Mouse (Mus musculus) cerebellum, adult 2 months (tissue): ENCODE measurements around the gene Tnrc6b. TPM values are rescaled to one million over a fixed set of nuclear protein-coding genes. Genes with fewer than 3 reads are reported as not detected.

Experiments used
- DNase-seq, 2 experiments: peaks; one replicate each; pipeline ENCODE4 v3.0.0; 2021
- H3K27ac ChIP-seq: fragments of 200-500 bp; 2 replicates; pipeline ENCODE4 v1.5.1; 2012; ENCODE audit warnings: low read length, control low read depth, inconsistent platforms; ENCODE audit not compliant: insufficient read depth
- H3K27me3 ChIP-seq: fragments of 200-500 bp; 2 replicates; pipeline ENCODE4 v1.6.1; 2012; ENCODE audit warnings: inconsistent platforms, mild to moderate bottlenecking, low read length, moderate library complexity; ENCODE audit not compliant: control insufficient read depth, insufficient read depth
- H3K4me1 ChIP-seq: fragments of 200-500 bp; 2 replicates; pipeline ENCODE4 v1.6.1; 2011; ENCODE audit warnings: low read length; ENCODE audit not compliant: control insufficient read depth, insufficient read depth
- H3K4me3 ChIP-seq: fragments of 200-500 bp; replicated peaks from 2 replicates; pipeline ENCODE3; 2011; ENCODE audit warnings: mild to moderate bottlenecking, low read depth, low read length, control low read depth; ENCODE audit not compliant: insufficient read depth
- CTCF ChIP-seq: fragments of 200-500 bp; IDR thresholded peaks from 2 replicates; pipeline ENCODE4 v1.5.1; 2011; ENCODE audit warnings: low read depth, mild to moderate bottlenecking, control low read depth, low read length, moderate library complexity, borderline replicate concordance; ENCODE audit not compliant: insufficient read depth
- POLR2A ChIP-seq: fragments of 200-500 bp; IDR thresholded peaks from 2 replicates; pipeline ENCODE4 v1.6.1; 2011; ENCODE audit warnings: low read length, control low read depth, borderline replicate concordance; ENCODE audit not compliant: insufficient read depth
- WGBS: fragments of 180-500 bp; shearing (Covaris S2); methylation state at CpG from one replicate; pipeline ENCODE4 v1.1.7; 2018; 5-methylcytosine and 5-hydroxymethylcytosine counted together
- polyA plus RNA-seq: library from polyadenylated mRNA; depleted of rRNA; stranded (reverse); fragments of >200 nt; gene quantifications from 2 replicates; pipeline ENCODE4 v1.2.3, GENCODE M21; 2012

Tnrc6b gene
- polyA plus RNA-seq, 1 experiment, result 32.5 TPM

DNA sequence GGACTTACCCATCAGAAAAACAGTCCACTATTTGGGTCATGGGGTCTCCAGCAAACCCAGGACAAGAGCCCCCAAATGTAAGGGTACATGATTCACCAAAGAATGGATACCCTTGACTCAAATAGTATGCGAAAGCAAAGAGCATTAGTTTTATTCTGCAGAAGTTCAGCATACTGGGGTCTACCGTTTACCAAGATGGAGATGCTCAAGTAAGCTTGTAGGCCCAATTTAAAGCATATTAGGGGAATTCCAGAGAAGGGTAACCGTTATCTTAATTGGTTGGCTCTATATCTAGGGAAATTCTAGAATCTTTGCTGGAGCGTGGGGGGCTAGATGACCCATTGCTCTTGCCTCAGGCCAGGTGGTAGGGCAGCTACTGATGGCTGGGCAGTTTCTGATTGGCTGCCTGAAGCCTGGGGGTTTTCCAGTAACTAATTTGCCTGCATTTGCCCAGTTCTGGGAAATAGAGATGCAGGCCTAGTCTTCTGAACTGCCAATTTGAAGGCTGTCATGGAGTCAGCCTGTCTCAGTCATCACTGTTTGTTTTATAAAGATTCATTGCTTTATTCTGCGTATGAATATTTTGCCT lies 70.2 kb downstream of the Tnrc6b start:
- no peak overlapping the region for H3K4me3 ChIP-seq
- H3K4me1 ChIP-seq, result peaks cover 9% of the 10 kb centered on the region
- WGBS, result 95% methylated on average over 5 of the region's 5 CpGs
- TF ChIP-seq POLR2A, result no peak
- TF ChIP-seq CTCF, result no peak
- no peak for DNase-seq
- no peak overlapping the region for H3K27ac ChIP-seq
- H3K27me3 ChIP-seq, result no peaks in the 10 kb centered on the region

- Histone ChIP-seq H3K4me1 (0 out of 2 replicates have a peak, but pooled peaks cover 2% of the 10 kb centered on the region), H3K4me3 (no peak overlapping the region), H3K27me3 (no peaks in the 10 kb centered on the region), H3K27ac (no peak overlapping the region)
- whole genome bisulfite sequencing, result 64% methylated on average over 7 of the region's 7 CpGs
- DNase-seq, result no peak
- TF ChIP-seq POLR2A, result no peak
- TF ChIP-seq CTCF, result no peak
Measured at GRCm38 (mm10) chr15:80784553-80784971, 73.4 kb downstream of the Tnrc6b start.

DNA sequence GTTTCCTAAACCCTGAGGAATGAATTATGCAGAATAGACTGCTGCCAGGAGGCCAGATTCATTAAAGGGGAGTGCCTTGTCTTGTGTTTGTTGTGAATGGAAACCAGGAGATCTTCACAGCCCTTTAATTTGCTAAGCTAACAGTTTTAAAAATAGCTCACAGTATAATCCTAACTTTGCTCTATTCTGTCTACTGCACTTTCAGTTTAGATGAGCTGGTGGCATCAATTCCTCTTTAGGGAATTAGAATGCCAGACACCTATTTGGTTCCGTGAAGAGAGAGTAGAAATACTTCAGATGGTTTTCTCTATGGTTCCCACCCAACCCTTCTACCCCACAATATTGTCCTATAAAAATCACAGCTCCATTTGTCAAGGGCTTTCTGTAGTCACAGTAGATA lies 74.6 kb downstream of the Tnrc6b start:
- no peak for TF ChIP-seq CTCF
- no peak for TF ChIP-seq POLR2A
- DNase-seq, result no peak
- Histone ChIP-seq H3K27me3 (no peaks in the 10 kb centered on the region), H3K27ac (no peak overlapping the region), H3K4me1 (no peaks in the 10 kb centered on the region), H3K4me3 (no peak overlapping the region)
- 84% methylated on average over 1 of the region's 1 CpGs for WGBS

GRCm38 (mm10) chr15:80787746-80788145 lies 76.6 kb downstream of the Tnrc6b start:
- TF ChIP-seq CTCF (no peak), POLR2A (no peak)
- 94% methylated on average over 4 of the region's 4 CpGs for WGBS
- no peak for DNase-seq
- H3K27me3 ChIP-seq, result no peaks in the 10 kb centered on the region
- H3K4me3 ChIP-seq, result no peak overlapping the region
- H3K27ac ChIP-seq, result no peak overlapping the region
- no peaks in the 10 kb centered on the region for H3K4me1 ChIP-seq

GRCm38 (mm10) chr15:80792556-80792955 lies 81.4 kb downstream of the Tnrc6b start:
- TF ChIP-seq CTCF, result no peak
- no peak for TF ChIP-seq POLR2A
- DNase-seq, result no peak
- H3K4me3 ChIP-seq, result no peak overlapping the region
- no peak overlapping the region for H3K27ac ChIP-seq
- no peaks in the 10 kb centered on the region for H3K27me3 ChIP-seq
- no peaks in the 10 kb centered on the region; the same call in 1 of the 2 replicates for H3K4me1 ChIP-seq
- 80% methylated on average over 3 of the region's 3 CpGs for WGBS

DNA sequence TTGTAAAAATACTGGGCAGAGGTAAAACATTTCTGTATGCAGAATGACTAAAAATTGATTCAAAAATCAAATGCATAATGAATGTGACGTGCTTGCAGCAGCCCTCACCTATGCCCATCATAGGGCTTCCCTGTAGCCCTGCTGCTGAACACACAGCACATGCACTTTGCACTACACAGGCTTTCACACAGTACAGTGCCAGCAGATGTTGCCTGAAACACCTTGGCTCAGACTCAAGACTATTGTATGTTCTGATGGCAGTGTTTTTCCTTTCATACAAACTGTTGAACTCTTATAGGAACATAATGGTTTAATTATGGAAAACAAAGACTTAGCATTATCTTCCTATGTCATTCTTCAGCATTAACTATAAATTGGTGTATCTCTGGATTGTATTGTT lies 84.0 kb downstream of the Tnrc6b start:
- no peak overlapping the region for H3K27ac ChIP-seq
- TF ChIP-seq POLR2A (no peak), CTCF (no peak)
- no peaks in the 10 kb centered on the region for H3K27me3 ChIP-seq
- WGBS, result 89% methylated on average over 1 of the region's 1 CpGs
- H3K4me3 ChIP-seq, result no peak overlapping the region
- no peak for DNase-seq
- no peaks in the 10 kb centered on the region; the same call in 1 of the 2 replicates for H3K4me1 ChIP-seq

DNA sequence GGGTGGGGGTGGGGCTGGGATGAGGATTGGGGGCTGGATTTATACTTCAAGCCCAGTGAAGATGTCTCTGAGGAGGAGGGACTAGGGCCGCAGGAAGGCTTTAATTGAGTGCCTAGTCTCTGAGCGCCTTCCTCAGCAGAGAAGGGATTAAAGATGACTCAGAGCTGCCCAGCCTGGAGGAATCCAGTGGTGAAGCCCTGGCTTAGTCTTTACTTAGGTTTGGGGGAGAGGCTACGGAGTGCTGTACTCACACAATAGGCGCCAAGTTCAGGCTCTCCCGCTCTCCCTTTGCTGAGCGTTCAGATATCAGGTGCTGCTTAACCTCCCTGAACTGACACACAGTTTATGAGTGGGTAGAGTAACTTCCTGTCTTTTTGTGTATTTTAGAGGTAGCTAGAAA lies 86.6 kb downstream of the Tnrc6b start:
- WGBS, result 0% methylated on average over 6 of the region's 6 CpGs
- TF ChIP-seq CTCF (no peak), POLR2A (no peak)

DNA sequence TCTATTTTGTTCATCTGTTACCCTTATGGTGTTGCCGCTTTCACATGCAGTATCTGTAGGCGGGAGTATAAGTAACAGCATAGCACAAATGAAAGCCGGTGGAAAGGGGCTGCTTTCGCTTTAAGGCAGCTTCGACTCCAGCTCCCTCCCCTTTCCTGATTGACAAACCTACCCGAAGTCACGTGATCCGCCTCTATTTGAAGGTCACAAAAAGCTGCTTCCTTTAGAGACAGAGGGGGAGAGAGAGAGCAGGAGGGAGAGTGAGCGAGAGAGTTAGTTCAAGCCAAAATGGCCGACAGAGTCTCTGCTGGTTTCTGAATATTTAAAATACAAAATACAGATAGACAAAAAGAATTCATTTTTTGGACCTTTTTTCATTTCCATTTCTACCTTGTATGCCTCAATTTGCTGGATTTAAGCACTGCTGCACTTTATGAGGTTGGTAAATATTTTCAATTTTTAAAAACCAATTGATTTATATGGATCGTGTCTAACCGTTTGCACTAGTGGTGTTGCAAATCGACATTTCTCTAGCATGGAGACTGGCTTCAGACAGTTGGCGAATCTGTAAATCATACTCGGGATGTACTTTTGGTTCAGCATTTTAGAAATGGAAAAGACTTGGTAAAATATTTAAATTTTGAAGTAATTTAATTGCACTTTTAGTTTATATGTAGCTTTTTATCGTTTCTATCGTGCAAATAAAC lies 87.4 kb downstream of the Tnrc6b start:
- DNase-seq, result peak; percentile 88 to 96
- under 1% methylated on average over 17 of the region's 17 CpGs for WGBS
- no peak for TF ChIP-seq CTCF
- TF ChIP-seq POLR2A, result peak; percentile 97; the same call in 1 of the 2 replicates
- Histone ChIP-seq H3K27me3 (no peaks in the 10 kb centered on the region), H3K4me3 (peak overlapping the region; percentile 98), H3K4me1 (peaks cover 6% of the 10 kb centered on the region; the same call in 1 of the 2 replicates), H3K27ac (no peak overlapping the region; the same call in 1 of the 2 replicates)

More for the DNA sequence above, 86.6 kb downstream of the Tnrc6b start:
- no peaks in the 10 kb centered on the region for H3K27me3 ChIP-seq
- peak overlapping the region; percentile 92 for H3K27ac ChIP-seq
- DNase-seq, result peak; percentile 55 to 63
- peaks cover 3% of the 10 kb centered on the region; the same call in 1 of the 2 replicates for H3K4me1 ChIP-seq
- H3K4me3 ChIP-seq, result peak overlapping the region; percentile 98
